Mouse (Mus musculus) gastrocnemius, adult 2 months (tissue): ENCODE measurements around the gene Fgfr2. TPM values are rescaled to one million over a fixed set of nuclear protein-coding genes. Genes with fewer than 3 reads are reported as not detected.

Source experiments
- DNase-seq: peaks from one replicate; pipeline ENCODE4 v3.0.0; 2022
- H3K27ac ChIP-seq: fragments of 200-600 bp; 2 replicates; pipeline ENCODE4 v1.8.1; 2022; ENCODE audit warnings: mild to moderate bottlenecking
- H3K4me3 ChIP-seq: fragments of 200-600 bp; 2 replicates; pipeline ENCODE4 v1.8.1; 2022; ENCODE audit warnings: mild to moderate bottlenecking, moderate library complexity
- CTCF ChIP-seq: fragments of 200-600 bp; IDR thresholded peaks from 2 replicates; pipeline ENCODE4 v1.8.1; 2022; ENCODE audit warnings: antibody characterized with exemption, mild to moderate bottlenecking, moderate library complexity
- intact Hi-C: fragments of 180-260 bp; cut with DNase I; formaldehyde crosslinking; loops from one replicate; pipeline ENCODE4 v1.15.1; 2025
- total RNA-seq, 2 experiments: library from RNA; stranded (reverse); gene quantifications; 2 replicates each; pipeline ENCODE4 v1.2.3; 2021

Fgfr2 gene
- total RNA-seq, 2 experiments from 2014 or later: 0.15 to 0.33 TPM

DNA sequence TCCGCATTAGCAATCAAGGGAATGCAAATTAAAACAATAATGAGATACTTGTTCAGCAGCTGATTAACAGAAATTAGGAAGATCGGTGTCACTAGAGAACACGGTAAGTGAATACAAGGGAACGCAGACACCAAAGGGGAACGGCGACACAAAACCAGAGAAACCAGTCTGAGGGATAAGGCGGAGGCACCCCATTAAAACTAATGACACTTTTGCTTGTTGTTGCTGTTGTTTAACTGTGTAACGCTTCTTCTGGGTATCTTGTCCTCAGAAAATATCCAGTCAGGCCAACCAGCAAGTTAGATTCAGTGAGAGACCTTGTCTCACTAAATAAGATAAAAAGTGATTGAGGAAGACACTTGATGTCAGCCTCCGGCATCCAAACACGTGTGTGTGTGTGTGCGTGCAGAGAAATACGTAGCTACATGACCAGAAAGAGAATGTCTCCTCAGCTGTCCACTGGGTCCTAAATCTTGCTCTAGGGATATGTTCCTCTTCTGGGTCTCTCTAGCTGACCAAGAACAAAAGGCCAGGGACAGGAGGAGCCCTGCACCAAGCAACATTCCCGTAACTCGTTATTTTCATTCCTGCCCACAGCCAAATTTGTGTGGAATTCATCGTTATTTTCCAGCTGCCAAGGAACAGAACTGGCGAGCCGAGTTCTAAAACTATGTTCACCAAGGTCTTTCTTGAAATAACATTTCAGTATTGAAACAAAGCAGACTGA lies 2901.3 kb downstream of the Fgfr2 start:
- DNase-seq: no peak
- H3K4me3 ChIP-seq: no peak overlapping the region
- TF ChIP-seq CTCF: no peak
- intact Hi-C loops: no loop called here
- no peak overlapping the region for H3K27ac ChIP-seq

DNA sequence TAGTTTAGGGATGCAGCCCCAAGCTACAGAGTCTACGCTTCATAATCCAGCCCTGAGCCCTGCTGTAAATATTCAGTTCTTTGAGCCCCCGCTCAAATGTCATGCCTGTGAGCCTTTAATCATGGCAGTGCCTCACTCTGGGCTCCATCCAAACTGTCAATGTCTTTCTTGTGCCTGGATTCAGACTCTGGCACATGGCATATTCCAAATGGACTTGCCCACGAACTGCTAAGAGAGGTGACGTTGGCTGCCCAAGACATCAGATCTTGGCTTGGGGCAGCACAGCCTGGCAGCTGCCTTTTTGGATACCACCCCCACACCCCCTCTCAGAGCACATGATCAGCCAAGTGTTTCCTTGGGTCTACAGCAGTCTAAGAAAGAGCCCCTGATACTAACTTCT lies 2902.5 kb downstream of the Fgfr2 start:
- no peak for TF ChIP-seq CTCF
- no peak for DNase-seq
- Histone ChIP-seq H3K27ac (no peak overlapping the region), H3K4me3 (no peak overlapping the region)
- intact Hi-C loops: no loop called here

DNA sequence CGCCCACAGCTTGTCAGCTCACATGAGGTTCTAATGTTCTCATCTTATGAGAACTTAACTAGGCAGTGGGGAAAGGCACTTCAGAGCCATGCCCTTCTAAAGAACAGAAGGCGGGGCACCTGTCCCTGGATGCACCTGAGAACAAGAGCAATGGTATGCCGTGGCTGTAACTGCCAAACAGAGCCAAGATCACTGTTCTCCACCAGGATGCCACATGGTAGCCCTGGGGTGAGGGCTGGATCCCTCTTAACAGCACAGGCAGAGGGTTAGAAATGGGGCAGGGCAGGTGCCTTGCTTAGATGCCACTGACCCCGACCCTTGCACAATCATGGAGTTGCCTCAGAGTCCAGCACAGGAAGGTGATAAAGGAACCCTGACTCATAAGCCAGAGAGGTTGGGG lies 2903.3 kb downstream of the Fgfr2 start:
- DNase-seq: no peak
- no peak for TF ChIP-seq CTCF
- intact Hi-C loops: no loop called here

DNA sequence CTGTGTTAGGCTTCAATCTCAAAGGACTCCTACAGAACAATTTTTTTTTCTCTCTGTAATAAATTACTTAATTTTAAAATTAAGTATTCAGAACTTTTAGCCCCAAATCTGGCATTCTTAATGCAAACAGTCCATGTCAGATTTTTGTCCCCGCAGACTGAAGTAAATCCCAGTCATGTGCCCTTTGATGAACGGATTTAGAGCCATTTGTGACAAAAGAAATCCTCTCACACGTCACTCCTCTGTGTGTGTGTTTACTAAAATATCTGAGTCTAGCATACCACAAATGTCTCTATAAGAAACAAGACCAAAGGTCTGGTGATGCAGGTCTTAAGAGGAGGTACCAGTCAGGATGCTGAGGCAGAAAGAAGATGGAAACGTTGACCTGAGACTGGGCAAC lies 2906.9 kb downstream of the Fgfr2 start:
- H3K27ac ChIP-seq: no peak overlapping the region
- no peak for TF ChIP-seq CTCF
- no peak for DNase-seq
- intact Hi-C loops: no loop called here
- H3K4me3 ChIP-seq: no peak overlapping the region

More for the DNA sequence above, 2903.3 kb downstream of the Fgfr2 start:
- H3K4me3 ChIP-seq: no peak overlapping the region
- H3K27ac ChIP-seq: no peak overlapping the region

DNA sequence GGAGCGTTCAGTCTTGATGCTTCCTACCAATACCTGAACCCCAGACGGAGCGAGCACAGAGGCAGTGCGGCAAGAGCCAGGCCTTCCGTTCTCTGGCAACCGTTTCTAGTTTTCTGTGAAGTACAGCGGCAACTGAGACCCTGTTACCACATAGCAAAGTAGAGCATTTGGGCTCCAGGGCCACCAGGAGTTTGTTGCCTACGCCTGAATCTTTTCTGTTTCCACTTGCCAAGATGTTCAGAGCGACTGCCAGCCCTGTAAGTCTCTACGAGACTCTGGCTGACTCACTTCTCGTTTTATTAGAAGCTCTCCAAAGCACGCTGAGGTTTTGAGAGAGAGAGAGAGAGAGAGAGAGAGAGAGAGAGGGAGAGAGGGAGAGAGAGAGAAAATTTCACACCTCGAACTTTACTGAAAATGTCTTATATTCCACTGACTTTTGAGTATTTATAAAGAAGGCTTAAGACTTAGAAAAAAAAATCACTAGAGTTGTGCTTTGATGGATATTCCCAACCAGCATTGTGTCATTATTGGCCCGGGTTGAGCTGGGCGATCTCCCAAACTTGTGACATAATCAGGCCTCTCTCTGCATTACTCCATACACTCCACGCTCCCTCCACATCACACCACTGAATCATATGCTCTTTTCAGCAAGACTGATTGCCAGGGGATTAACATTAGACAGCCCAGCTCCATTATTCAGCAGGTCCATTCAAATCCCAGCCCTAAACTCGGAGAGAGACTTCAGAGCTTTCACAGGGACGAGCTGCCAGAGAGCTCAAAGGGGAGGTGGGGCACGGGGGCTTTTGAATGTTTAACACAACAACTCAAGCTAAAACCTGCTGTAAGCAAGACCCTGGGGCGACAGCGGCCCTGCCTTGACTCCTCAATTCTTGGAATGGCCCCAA lies 2907.6 kb downstream of the Fgfr2 start:
- TF ChIP-seq CTCF: no peak
- DNase-seq: peak; percentile 76
- peak overlapping the region; percentile 15; the same call in 1 of the 2 replicates for H3K4me3 ChIP-seq
- intact Hi-C loops: no loop called here
- H3K27ac ChIP-seq: no peak overlapping the region

DNA sequence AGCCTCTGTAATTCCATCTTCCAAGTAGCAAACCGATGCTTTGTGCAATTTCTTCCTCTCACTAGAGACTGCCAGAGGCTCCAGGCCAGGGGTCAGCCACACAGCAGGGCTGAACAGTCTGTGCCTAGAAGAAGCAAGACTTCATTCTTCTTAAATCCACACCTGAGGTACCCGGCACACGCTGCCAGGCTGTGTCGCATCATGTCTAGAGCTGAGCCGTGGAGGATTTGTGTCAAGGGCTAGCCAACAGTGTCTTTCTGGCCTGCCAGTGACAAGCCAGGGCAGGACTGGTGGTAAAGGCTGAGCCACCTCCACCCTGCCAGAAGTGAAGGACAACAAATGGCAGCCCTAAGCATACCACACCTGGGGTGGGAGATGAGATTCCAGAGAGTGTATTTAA lies 2910.0 kb downstream of the Fgfr2 start:
- no peak overlapping the region for H3K4me3 ChIP-seq
- TF ChIP-seq CTCF: no peak
- peak; percentile 31 for DNase-seq
- intact Hi-C loops: no loop called here
- H3K27ac ChIP-seq: no peak overlapping the region

DNA sequence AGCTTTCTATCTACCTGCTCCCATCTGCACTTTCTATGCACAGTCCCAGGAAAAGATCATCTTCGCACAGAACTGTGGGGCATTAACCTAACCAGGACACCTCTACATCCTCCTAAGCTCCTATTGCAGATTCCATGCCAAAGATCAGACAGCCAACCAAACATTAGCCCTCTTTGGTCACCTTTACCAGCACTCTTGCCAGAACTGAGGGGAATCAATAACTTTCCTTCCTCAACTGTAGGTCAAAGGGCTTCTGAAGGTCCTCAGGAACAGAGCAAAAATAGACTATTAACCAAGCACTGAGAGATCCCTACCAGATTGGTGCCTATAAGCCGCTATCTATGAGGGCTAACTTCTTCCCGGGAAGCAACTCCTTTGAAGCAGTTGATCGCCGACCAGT lies 2911.7 kb downstream of the Fgfr2 start:
- intact Hi-C loops: no loop called here
- no peak for DNase-seq

DNA sequence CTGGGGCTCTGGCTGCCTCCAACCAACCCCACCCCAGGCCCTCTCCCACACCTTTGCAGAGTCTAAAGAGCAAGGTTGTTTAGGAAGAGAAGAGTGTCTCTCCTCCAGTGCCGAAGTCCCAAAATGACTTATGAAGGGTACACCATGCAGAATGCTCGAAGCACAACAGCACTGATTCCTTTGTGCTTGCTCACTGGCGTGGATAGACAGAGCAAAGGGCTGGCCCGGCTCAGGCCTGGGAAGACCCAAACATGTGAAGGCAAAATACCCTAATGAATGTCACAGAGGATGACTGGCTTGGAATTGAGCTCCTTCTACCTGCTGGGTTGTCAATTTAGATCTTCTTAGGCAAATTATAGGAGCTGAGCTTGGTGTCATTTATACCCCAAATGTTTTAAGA lies 2914.5 kb downstream of the Fgfr2 start:
- TF ChIP-seq CTCF: no peak
- no peak for DNase-seq
- no peak overlapping the region for H3K27ac ChIP-seq
- H3K4me3 ChIP-seq: no peak overlapping the region
- intact Hi-C loops: no loop called here

More for the DNA sequence above, 2911.7 kb downstream of the Fgfr2 start:
- no peak overlapping the region for H3K4me3 ChIP-seq
- H3K27ac ChIP-seq: no peak overlapping the region
- no peak for TF ChIP-seq CTCF

DNA sequence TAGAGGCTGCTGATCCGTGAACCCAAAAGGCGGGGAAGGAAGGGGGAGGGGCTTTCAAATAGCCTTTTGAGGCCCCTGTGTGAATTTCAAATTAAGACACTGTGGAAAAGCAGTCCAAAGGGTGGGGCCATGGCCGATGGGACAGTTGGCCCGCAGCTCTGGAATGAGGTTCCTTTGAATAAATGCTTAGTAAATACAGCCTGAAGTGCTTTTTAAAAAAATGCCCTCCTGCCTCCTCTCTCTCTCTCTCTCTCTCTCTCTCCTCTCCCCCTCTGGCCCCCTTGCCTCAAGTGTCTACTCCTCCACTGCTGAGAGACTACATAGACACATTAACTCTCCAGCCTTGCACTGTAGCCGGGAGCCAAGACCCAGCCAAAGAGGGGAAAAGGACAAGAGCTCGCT lies 2917.0 kb downstream of the Fgfr2 start:
- intact Hi-C loops: no loop called here
- peak; percentile 43 for DNase-seq
- Histone ChIP-seq H3K4me3 (no peak overlapping the region), H3K27ac (no peak overlapping the region)
- no peak for TF ChIP-seq CTCF

DNA sequence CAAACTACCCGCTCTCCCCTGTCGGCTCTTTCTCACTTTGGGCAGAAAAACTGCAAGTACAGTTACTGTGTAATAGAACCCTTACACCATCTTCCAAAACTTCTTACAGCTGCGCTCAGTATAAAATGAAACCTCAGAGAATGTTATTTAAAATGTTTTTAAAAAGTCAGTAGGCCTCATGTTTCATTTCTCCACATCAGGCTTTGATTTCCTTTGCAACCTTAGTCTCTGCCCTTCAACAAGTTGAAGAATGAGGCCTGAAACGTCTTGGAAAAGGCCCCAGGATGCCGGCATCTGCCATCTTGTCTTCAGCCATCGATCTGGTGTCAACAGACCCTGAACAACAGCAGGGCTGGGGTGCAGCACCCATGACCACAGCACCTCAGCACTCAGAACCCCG lies 2918.0 kb downstream of the Fgfr2 start:
- intact Hi-C loops: no loop called here
- Histone ChIP-seq H3K4me3 (no peak overlapping the region), H3K27ac (no peak overlapping the region)
- no peak for DNase-seq
- no peak for TF ChIP-seq CTCF

DNA sequence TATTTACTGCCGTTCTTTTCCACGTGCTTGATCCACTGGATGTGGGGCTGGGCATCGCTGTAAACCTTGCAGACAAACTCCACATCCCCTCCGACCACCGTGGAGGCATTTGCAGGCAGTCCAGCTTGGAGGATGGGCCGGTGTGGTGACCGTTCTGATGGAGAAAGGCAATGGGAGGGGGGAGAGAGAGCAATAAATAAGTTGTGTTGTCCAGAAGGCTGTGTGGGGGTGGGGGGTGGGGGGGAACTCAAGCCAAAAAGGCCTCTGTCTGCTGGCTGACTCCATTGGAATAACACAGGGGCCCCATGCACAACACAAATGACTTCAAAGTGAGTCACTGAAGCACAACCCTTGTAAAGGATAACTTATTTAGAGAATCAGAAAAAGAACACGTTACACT lies 2922.1 kb downstream of the Fgfr2 start:
- intact Hi-C loops: no loop called here
- H3K4me3 ChIP-seq: no peak overlapping the region
- H3K27ac ChIP-seq: no peak overlapping the region
- DNase-seq: no peak
- TF ChIP-seq CTCF: no peak

DNA sequence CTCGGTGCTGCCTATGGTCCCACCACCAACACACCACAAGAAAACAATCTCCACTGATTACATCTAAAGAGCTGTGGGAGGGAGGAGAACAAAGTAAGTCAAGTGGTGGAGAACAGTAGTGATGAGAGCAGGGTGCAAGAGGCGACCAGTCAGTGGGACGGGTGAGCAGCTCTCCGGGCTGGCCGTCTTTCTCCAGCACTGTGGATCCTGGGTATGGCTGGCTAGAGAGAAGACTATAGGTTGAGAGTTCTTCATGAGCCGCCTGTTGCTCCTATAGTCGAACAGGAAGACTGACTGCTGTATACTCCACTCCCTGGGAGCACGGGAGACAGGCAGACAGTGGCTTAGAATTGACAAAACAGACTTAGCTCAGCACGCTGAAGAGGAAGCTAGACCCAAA lies 2923.2 kb downstream of the Fgfr2 start:
- no peak for DNase-seq
- TF ChIP-seq CTCF: no peak
- no peak overlapping the region for H3K27ac ChIP-seq
- intact Hi-C loops: no loop called here
- no peak overlapping the region for H3K4me3 ChIP-seq

DNA sequence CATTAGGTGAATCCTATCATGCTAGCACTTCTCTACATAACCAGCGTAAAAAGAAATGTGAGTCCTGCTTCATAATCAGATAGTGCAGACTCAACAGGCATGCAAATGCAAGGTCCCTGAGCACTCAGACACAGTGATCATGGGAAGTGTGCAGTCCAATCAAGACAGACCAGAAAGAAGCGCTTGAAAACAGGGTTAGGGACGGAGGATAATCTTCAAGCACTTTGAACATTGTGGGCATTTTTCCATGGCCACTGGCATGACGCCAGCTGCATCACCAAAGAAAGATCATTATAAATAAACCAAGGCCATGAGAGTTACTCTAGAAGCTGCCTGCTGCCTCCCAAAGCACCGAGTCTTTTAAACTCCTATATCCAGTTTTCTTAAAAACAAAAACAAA lies 2923.8 kb downstream of the Fgfr2 start:
- Histone ChIP-seq H3K27ac (no peak overlapping the region), H3K4me3 (no peak overlapping the region)
- intact Hi-C loops: no loop called here
- no peak for TF ChIP-seq CTCF
- no peak for DNase-seq
